Mouse (Mus musculus) cerebellum, postnatal 36 days (tissue): Measurements from ENCODE around the gene Fam136a.
"Not testable (repeated sequence)": the region's sequence is repeated elsewhere in the genome, so short reads cannot be mapped to it uniquely, and the experiment has no call there.

ENCODE experiments used
- DNase-seq, 2 experiments: peaks; one replicate each; pipeline ENCODE4 v3.0.0; 2021 to 2022; ENCODE audit warnings: mixed read lengths in 2 of 2

Fam136a gene

GRCm38 (mm10) chr6:86365371-86366124 is at the start of gene Fam136a:
Gene Fam136a (plus strand): TSS chr6:86365646.
- peak; percentile 96 to 98 for DNase-seq

GRCm38 (mm10) chr6:86317066-86317465 is 48.4 kb upstream of the Fam136a start:
- DNase-seq: no peak

DNA sequence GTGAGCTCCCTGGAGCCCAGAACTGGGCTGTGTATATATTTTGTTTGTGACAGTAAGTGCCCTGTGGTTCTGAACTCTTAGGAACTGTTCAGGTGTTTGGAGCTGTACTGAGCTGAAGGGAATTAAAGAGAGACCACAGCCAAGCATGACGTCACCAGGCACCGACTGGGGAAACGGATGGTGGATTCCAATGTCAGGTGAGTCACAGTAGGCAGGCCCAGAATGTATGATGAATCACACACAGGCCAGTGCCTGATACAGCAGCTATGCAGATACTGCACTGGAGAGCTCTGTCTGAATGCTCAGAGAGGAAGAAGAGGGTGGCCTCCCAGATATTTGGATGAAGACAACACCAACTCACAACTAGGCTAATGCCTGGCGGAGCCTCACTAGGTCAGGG is 46.6 kb upstream of the Fam136a start:
- peak; percentile 7 to 10 for DNase-seq

GRCm38 (mm10) chr6:86322031-86322563 is 43.3 kb upstream of the Fam136a start:
- DNase-seq: no peak

GRCm38 (mm10) chr6:86322991-86323390 is 42.5 kb upstream of the Fam136a start:
- DNase-seq: no peak

GRCm38 (mm10) chr6:86324400-86324799 is 41.0 kb upstream of the Fam136a start:
- DNase-seq: no peak

GRCm38 (mm10) chr6:86325646-86326045 is 39.8 kb upstream of the Fam136a start:
- DNase-seq: peak; percentile 9 to 30

DNA sequence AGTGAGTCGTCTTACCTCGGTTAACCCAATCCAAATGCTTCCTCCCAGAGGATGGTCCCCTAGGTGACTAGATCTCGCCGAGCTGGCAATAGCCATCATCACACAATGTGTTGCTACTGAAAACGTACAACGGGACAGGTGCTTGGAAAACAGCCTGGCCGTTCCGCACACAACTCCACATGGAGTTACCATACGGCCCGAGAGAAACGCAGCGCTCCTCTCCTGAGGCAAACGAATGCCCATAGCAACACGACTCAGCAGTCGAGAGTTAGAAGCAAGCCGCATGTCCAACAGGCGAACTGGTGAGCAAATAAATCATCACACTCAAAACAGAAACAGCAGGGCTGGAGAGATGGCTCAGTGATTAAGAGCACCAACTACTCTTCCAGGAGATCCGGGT is 38.6 kb upstream of the Fam136a start:
- DNase-seq: no peak

- no peak for DNase-seq
Observed at GRCm38 (mm10) chr6:86328369-86328768, 37.1 kb upstream of the Fam136a start.

DNA sequence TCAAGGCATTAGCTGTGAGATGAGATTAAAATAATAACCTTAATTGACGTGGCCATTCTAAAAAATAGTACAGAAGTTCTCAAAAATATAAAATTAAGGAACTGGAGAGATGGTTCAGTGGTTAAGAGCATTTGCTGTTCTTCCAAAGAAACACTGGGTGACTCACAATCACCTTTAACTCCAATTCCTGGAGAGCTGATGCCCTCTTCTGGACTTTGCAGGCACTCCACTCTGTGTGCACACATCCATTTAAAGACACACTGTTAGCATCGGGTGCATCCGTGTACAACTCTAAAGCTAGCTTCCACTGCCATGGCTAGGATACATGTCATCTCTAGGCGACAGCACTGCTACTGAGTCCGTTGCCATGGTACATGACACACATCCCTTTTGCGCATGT is 35.5 kb upstream of the Fam136a start:
- DNase-seq: no peak

DNA sequence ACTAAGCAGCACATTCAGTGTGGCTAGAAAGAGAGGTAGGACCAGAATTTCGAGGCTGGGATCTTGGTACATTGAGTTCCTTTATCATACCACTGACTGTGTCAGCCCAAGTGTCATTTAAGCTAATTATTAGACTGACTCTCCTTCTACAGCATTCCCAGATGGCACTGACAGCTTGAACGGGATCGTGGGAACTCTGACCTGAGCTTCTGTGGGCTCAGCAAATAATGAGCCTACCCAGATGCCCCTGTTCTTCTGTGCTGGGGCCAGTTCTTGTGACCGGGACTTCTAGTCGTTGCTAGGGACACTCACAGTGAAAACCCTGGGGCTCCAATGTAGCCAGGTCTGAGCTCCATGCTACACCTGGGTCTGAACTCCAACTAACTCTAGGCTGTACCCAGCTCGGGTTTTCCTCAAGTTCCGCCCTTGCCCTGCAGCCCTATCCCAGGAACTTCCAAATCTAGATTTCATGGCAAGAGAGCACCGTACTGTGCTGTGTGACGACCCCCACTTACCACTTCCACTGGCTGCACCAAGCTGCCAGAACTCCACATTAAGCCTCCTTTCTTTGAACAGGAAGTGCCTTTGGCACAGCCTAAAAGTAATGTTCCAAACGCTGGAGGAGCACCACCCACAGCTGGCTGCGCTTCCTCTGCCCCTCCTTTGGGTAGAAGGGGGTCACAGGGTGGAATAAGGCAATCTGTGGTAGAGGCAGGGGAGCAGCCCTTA is 30.2 kb upstream of the Fam136a start:
- no peak for DNase-seq

GRCm38 (mm10) chr6:86335860-86336259 is 29.6 kb upstream of the Fam136a start:
- DNase-seq: no peak

- not testable (repeated sequence) for DNase-seq
Observed at GRCm38 (mm10) chr6:86336340-86336739, 29.1 kb upstream of the Fam136a start.

- no peak for DNase-seq
Observed at GRCm38 (mm10) chr6:86343656-86344055, 21.8 kb upstream of the Fam136a start.

GRCm38 (mm10) chr6:86346063-86346462 is 19.4 kb upstream of the Fam136a start:
- DNase-seq: no peak

- DNase-seq: peak in 1 of 2 experiments; percentile 24
Observed at GRCm38 (mm10) chr6:86349257-86349656, 16.2 kb upstream of the Fam136a start.

DNA sequence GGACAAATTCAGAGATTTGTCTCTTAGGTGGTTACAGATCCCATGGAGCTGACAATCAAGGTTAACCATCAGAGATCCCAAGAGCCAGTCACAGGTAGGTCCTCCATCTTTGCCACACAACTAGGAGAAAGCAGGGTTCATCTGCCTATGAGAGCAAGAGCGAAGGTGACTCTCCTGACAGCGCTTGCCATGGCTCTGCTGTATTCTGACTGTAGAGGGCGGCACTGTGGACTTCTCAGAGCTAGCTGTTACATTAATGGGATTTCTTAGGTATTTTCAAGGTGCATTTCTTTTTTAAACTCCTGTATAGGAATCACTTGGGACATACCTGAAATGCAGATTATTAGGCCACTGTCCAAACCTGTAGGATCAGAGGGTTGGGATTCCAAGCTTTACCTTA is 10.5 kb upstream of the Fam136a start:
- DNase-seq: no peak

DNA sequence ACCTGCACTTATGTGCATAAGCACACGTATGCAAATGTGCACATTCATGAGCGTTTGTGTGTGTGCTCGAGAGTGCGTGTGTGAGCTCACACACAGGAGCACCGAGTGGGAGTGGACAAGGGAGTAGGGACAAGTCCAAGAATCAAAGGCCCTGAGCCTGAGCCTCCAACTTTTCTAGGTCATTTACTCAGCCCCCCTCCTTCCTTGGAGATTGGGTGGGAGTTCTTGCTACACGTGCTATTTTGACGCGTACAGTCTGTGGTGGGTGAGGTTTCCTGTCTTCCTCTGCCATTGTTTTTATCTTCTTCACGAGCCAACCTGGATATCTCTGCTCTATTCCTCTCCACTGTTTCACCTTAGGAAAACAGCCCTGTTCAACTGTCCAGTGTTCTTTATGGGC is 8.5 kb upstream of the Fam136a start:
- DNase-seq: no peak

DNA sequence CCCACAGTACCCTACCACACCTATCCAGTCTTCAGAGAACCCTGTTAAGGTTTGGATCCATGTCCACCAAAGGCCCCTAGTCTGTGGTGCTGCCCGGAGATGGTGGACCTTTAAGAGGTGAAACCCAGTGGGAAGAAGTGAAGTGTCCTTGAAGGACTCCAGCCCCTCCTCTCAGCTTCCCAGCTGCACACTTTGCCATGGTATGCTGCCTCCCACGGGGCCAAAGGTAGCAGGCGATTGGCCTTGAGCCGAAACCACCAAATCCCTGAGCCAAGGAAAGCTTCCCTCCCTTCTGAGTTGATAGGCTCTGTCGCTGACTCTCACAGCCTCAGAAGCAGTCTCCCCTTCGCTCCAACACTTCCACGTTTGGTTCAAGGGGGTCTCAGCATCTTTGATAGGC is 4.8 kb upstream of the Fam136a start:
- DNase-seq: no peak

DNA sequence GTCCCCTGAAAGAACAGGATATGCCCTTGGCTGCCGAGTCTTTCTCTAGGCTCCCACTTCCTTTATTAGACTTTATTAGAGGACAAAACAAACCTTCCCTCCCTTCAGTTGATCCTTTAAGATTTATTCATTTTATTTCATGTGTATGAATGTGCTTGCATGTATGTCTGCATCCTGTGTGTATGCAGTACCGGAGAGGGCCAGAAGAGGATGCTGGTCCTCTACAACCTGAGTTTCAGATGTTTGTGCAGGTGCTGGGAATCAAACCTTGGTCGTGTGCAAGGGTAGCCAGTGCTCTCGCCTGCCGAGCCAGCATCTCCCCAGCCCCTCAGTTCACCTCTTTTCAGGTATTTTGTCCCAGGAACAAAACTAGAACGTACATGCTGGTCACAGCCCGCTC is 4.1 kb upstream of the Fam136a start:
- DNase-seq: no peak

- DNase-seq: peak; percentile 79 to 82
Observed at GRCm38 (mm10) chr6:86364442-86365141, 854 bp upstream of the Fam136a start.

DNA sequence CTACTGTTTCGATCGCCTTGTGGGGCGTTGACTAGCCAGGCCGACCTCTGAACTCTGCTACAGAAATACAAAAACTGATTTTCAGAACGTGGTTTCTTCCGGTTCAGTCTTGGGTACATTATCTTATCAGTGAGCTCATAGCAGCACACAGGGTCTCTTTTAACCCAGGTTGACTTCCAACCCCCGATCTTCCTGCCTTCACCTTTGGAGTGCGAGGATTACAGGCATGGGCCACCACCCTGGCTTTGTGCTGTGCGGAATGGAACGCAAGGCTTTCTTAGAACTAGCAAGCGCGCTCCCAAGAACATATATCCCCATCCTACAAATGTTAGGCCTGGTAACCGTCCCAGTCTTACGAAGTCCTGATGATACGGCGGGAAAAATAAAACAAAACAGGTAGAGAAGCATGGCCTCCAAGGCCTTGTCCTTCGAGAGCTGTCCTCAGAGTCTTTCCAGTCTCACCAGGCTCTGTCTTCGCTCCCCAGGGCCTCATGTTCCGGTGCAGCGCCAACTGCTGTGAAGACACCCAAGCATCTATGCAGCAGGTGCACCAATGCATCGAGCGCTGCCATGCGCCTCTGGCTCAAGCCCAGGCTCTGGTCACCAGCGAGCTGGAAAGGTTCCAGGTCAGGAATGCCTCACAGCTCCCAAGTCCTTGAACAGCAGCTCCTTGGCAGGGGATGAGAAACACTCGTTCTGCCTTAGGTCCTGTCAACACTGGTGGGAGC is 843 bp downstream of the Fam136a start:
- DNase-seq: peak; percentile 59 to 62

DNA sequence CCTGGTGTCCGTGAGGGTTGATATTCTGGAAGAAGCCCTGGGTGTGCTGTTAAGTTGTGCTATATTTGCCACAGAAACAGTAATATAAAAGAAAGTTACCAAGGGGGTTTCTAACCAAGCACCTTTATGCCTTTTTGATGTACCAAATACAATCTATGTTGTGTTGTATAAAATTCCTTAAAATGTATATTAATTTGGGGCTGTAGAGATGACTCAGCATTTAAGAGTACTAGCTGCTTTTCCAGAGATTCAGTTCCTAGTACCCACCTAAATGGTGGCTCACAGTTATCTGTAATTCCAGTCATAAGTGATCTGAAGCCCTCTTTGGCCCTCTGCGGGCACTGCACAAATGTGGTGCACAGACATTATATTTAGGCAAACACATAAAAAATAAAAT is 1.4 kb downstream of the Fam136a start:
- DNase-seq: no peak
